ENCODE assay signal across 23 mouse cellular contexts in the genomic region with DNA sequence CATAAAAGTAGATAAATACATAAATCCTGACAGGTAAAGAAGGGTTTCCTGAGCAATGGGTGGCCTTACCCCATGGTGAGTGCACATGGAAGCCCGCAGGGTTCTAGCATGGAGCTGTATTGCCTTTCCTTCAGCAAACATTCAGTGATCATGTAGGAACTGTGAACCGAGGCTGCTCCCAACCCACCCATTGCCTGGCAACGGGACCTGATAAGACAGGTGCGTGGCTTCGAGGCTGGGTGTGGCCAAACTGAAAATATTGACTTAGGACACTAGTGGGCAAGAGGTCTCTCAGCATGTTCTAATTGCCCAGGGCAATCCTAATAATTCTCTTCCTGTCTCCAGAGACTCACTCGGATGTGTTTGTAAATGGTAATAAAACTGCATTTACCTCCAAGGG. TPM values are rescaled to one million over a fixed set of nuclear protein-coding genes. Genes with fewer than 3 reads are reported as not detected.
"Had no signal": no experiment of that assay in that cellular context is flagged by ENCODE, and none has a peak within 500 bp of the region (broad histone marks: within the 10 kb centered on the region; RNA-seq: fewer than 3 reads in every experiment).

No protein-coding gene starts in this region.

- H3K4me1 ChIP-seq: limb, embryonic 13.5 days; lung, embryonic 15.5 days; midbrain, embryonic 12.5 days; neural tube, embryonic 15.5 days had no signal

- H3K36me3 ChIP-seq: limb, embryonic 13.5 days; midbrain, embryonic 12.5 days; neural tube, embryonic 15.5 days had no signal

- DNase-seq: kidney, adult 11 months; kidney, adult 9 months; left cerebral cortex, postnatal 4 days; lung, postnatal 14 days; spleen, adult 18-20 months; thymus, adult 18-20 months; thymus, postnatal 14 days had no signal

- H3K27me3 ChIP-seq: limb, embryonic 13.5 days; lung, embryonic 15.5 days had no signal

- H3K27ac ChIP-seq: hindbrain, postnatal 0 days; kidney, postnatal 0 days; limb, embryonic 13.5 days; lung, embryonic 15.5 days; macrophage; midbrain, embryonic 12.5 days; neural tube, embryonic 15.5 days had no signal

- H3K9me3 ChIP-seq: lung, embryonic 15.5 days; midbrain, embryonic 12.5 days had no signal

- H3K4me3 ChIP-seq: limb, embryonic 13.5 days; lung, embryonic 15.5 days; megakaryocyte, embryonic 14.5 days; midbrain, embryonic 12.5 days; neural tube, embryonic 15.5 days had no signal

- ATAC-seq: hindbrain, postnatal 0 days had no signal

- H3K9ac ChIP-seq: limb, embryonic 13.5 days; lung, embryonic 15.5 days; midbrain, embryonic 12.5 days; neural tube, embryonic 15.5 days had no signal

- H3K4me2 ChIP-seq: limb, embryonic 13.5 days; lung, embryonic 15.5 days; midbrain, embryonic 12.5 days; neural tube, embryonic 15.5 days had no signal

RNA-seq across cellular contexts. Expression of a gene that starts 9.9 kb away (rescaled TPM):
- total RNA-seq: left cerebral cortex, adult 18-20 months; left cerebral cortex, postnatal 10 days had no signal
- polyA plus RNA-seq: macrophage had no signal

RNA-seq across cellular contexts. Expression of a gene that starts 33.6 kb away (rescaled TPM):
- polyA plus RNA-seq: macrophage had no signal

RNA-seq across cellular contexts. Expression of a gene that starts 40.3 kb away (rescaled TPM):
- total RNA-seq: hindbrain, postnatal 0 days; layer of hippocampus, adult 8-10 months; layer of hippocampus, postnatal 14 days; left cerebral cortex, adult 18-20 months; left cerebral cortex, postnatal 4 days; liver, adult 2 months had no signal
- polyA plus RNA-seq: hindbrain, postnatal 0 days; limb, embryonic 13.5 days; liver, adult 2 months; liver, embryonic 16.5 days; macrophage; midbrain, embryonic 12.5 days; midbrain, postnatal 0 days; neural tube, embryonic 11.5 days had no signal

RNA-seq across cellular contexts. Expression of a gene that starts 54.2 kb away (rescaled TPM):
- total RNA-seq: left cerebral cortex, adult 18-20 months; left cerebral cortex, postnatal 10 days had no signal
- polyA plus RNA-seq: liver, embryonic 16.5 days; macrophage had no signal
